Mouse (Mus musculus) fibroblast of lung, adult 2 months (primary cell): Measurements from ENCODE around the gene Hes6.

ENCODE experiments used
- DNase-seq: peaks from one replicate; pipeline ENCODE4 v3.0.0-alpha.2; 2011; ENCODE audit warnings: low read depth

Hes6 gene

DNA sequence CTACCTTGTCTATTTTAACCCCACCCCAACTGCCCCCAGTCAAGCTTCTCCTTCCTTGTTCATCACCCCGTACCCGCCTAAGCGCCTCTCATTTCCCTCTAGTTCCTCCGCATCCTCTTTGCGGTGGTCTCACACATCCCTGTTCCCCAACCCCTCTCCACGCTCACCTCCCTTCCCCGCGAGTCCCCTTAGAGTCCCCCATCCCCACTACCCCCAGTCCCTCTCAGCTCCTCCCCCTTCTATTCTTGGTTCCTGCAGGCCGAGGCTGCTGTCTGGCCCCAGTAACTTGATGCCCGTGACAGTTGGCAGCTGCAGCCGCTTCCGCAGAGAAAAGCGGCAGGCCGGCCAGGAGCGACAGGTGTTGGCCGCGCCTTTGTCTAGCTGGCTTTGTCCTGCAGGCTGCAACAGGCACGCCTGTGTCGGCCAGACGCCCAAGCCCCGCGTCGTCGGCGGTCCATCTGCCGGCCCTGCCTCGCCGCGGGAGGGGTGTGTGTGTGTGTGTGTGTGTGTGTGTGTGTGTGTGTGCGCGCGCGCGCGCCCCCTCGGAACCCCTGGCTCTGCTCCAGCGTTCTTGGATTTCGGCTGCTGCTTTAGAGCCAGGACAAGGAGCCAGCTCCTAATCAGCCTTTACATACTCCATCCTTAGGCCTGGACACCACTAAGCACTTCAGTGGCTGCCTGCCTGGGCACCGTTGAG, at the start of gene Hes6:
Hes6 (minus strand) TSS at position 141 of the 697 bp plus-strand sequence.
- DNase-seq: no peak

DNA sequence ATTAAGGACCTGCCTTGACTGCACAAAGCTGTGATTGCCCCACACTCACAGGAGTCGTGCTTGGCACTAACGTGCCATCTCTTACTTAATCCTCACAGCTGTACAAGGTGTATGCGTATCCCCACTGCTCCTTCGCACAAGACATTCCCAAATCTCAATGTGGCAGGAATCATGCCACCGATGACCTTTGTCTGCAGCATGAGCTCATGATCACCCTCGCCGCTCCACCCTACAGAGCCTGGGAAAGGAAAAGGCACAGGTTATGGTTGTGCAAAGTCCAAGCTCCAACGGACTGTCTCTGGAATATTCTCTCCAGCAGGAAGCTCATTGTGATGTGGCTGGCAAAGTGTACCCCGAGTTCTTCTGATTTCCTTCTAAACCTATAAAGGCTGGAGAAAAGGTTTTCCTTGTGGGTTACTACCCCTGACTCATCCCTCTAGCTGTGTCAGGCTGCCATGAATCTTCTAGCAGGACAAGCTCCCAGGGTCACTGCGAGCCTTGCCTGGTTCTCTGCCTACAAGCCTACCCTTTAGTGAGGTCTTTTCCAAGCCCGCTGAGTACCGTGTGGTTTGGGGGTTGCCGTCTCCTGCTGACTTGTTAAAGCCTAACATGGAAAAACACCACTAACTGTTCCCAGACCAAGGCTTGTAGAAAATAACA, 49.6 kb upstream of the Hes6 start:
- no peak for DNase-seq

DNA sequence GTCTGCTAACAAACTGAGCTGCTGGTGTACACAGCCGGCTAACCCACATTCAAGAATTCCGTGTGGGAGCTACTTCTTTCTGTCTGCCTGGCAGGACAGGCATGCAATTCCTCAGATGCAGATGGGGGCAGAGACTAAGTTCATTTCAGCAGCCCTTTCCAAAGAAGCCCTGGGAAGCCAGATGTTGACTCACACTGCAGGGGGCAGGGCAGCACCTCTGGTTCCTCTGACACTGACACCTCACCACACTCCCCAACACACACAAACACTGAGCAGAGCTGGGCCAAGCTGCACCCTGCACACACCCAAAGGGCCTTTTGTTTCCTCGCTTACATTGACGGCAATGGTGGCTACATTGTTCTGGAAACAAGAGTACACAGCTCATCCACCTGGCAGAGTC, 46.7 kb upstream of the Hes6 start:
- DNase-seq: no peak

DNA sequence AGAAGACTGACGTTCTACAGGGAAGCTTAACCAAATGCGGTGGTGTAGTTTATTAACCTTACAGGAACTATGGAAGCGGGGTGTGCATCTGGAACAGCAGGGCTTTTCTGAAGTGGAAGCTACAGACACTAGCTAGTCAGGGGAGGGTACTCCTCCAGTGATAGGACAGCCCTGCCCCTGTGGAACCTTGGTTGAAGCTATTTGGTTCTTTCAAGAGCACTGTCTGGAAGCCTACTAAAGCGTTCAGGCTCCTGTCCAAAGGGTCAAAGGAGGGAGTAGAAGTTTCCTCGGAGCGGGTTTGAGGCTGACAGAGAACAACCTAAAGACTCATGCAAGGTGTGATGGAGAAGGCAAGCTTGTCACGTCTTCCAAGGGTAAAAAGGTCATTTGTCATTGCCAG, 46.2 kb upstream of the Hes6 start:
- no peak for DNase-seq

DNA sequence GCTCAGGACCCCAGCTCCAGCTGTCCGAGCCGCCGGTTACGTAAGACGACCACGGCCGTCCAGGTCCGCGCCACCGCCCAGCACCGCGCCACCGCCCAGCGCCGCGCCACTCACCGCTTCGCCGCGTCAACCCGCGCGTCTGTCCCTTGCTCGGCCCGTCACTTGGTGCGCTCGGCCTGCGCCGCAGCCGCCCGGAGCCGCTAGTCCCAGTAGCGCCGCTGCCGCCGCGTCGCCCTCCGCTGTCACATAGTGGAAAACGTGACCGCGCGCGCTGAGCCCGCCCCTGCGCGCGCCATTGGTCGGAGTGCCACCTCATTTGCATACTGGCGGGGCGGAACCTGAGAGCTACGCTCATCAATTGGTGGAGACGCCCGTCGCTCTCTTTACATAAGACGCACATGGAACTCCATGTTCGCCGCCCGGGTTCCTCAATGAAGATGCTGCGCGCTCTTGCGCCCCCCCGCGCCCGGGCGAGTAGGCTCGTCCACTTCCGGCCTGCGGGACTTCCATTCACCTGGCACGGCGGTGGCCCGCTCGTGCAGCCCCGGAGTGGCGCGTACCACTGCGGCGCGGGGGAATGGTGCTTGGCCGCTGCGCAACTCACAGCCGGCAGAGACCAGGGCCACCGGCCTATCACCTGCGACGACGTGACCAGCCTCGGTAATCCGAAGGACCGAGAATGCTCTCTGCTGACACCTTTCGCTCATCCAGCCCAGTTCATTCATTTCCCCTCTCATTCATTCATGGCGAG, 45.4 kb upstream of the Hes6 start, which contains the start of gene Per2:
Per2 (minus strand) TSS at position 266 of the 751 bp plus-strand sequence.
- DNase-seq: peak; percentile 94

DNA sequence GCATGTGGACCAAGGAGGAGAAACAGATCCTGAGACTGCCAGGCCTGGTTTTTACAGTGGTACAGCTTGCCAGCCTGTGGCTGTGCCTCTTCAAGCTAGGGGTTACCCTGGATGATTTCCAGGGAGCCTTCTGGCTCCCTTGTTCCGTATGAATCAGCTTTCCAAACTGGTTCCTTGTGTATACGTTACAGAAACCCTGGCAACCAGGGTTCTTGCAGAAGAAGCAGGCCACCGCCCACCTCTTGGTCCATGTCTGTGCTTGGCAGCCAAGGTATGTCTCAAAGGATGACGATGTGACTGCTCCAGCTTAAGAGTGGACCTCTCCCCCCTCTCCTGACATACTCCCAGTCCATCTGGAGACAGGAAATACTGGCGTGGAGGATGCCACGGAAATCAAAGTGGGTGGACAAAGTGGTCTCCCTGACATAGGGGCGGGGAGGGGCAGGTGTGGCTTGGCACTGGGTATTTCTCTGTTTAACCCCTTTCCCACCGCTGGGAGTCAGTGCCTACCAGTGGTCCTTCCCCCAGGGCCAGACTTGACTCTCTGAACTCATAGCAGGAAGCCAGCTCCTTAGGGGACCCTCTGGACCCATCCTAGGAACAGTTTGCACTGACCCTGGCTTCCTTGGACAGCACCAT, 44.5 kb upstream of the Hes6 start:
- DNase-seq: peak; percentile 83

DNA sequence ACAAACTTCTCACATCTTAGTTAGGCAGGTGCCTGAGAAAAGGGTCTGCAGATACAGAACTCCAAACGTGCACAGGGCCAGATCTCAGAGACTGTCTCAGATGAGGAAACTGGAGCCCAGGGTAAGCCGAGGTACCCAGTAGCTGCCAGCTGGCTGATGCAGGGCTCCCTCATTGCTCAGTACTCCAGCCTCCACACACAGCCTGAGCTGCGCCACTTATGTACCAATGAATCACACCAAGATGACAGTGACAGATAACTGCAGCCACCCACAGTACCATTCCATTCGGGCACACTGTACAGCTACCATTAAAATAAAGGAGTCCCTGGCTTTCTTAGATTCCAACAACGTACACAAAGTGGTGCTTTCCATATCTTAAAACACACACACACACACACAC, 43.9 kb upstream of the Hes6 start:
- DNase-seq: no peak

DNA sequence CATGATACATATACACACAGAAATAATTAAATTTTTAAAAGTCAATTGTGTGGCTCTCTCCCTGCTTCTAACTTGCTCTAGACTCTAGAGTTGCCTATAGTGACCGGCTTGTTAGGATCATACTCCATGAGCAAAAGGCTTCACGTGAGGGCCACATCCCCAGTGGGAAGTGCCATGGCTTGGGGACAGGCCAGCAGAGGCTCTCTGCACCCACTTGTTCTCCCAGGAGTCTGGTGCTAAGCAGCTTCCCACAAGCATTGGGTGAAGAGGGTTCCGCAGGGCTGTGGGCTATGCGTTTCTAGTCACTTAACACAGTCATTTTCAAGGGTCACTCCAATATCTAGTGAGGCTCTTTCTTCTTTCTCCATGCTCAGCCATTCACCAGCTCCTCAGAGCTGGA, 43.3 kb upstream of the Hes6 start:
- DNase-seq: no peak

DNA sequence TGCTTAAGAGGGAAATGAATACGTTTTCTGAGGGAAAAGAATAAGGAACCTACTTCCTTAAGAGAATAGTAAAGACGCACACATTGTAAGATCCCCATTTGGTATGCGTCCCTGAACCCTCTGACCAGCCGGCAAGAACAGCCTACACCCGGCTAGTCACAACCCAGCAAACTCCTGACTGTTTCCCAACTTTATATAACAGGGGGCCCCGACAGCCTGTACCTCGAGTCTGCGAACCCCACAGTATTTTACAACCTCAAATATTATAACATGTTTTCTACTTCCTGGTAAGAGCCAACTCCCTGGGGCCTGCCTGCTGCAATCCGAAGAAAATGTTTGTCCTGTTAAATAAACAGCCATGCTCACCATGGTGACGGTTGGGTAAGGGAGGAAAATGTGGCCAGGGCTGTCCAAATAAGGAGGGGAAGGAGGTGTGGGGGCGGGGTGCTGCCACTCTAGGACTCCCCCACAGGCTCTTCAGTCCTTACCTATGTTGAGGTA, 42.5 kb upstream of the Hes6 start:
- no peak for DNase-seq

DNA sequence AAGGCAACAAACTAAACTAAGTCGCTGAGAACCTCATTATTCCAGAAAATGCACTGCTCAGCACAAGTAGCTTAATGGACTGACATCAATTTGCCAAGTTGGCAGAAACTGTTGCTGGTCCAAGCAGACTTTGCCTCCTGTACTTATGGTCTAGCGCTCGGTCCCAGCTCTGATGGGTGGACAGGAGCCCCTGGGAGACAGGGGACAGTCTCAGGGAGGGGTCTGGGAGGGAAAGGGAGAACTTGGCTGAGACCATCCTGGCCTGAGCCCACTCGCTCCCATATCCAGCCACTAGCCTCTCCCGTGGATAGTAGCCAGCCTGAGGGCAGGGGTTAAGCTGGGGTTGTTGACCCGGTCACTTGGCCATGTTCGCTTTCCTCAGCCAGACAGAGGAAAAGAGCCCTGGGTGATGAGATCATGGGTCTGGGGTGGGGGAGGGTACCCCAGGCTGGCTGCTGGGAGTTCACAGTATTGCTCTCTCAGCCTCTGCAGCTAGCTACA, 41.9 kb upstream of the Hes6 start:
- DNase-seq: no peak

DNA sequence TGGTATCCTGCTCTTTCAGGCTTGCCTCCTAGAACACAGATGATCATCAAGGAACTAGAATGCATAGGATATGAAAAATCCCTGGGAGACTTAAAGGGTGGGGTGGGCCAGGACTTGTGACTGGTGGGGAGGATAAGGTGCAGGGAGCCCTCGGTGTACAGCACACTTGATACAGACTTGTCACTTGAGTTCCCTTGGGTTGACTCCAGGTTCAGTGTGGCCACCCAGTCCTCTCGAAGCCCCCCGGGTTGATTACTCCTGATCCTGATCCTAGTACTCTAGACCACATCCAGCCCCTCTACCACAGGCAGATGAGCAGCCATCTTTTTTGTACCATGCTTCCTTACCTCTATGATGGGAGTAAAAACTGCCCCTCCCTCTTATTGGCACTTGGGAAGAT, 41.1 kb upstream of the Hes6 start:
- DNase-seq: no peak

DNA sequence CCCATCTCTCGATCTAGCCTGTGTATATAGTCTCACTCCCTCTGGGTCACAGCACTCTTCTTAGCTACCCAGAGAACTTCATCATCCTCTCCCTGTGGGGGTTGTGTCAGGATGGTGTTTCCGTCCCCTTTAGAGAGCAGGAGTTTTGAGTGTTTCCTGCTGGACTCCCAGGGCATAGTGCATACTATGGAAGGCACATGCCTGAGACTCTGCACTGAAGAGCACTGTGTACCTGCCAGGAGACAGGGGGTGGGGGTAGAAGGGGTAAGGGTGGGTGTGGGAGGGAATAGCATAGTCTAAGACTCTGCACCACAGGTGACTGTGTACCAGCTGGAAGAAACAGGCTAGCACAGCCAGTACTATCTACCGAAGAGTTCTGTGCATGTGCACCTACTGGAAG, 40.5 kb upstream of the Hes6 start:
- DNase-seq: no peak

DNA sequence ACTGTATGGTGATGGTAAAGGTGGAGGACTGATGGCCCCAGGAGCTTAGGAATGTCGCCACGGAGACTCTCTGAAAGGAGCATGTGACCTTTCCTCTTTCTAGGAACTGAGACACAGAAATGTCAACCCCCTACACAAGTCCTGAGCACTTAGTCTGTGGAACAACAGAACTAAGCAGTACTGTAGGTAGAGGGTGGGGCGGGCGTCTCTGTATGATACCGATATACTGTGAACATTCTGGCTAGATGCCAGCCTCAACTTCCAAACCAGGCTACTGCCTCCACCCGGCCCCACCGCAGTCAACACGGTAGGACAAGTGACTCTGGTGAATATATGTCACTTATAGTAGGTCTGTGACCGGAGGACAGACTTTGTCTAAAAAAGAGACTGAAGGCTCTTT, 40.1 kb upstream of the Hes6 start:
- DNase-seq: no peak

DNA sequence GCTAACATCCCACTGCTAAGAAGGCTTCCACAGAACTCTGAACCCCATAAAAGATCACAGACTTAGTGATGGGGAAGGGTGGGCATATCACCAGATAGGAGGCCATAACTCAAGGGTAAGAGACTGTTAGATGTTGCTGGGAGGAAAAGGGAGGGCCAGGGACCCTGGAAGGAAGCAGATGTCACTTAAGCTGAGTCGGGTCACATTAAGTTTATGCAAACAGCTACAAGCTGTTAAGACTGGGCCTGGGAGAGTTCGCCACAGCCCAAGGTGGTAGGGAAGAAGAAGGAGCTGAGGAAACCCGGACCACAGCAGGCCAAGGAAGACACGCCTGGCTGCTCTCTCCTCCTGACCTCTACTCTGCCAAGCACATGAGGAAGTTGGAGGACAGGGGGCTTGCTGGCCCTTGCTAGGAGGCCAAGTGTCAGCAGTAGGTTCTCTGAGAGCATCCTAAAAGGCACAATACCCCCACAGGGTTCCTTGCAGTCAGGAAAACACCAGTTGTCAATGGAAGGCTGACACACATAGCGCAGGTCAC, 37.8 kb upstream of the Hes6 start:
- no peak for DNase-seq

DNA sequence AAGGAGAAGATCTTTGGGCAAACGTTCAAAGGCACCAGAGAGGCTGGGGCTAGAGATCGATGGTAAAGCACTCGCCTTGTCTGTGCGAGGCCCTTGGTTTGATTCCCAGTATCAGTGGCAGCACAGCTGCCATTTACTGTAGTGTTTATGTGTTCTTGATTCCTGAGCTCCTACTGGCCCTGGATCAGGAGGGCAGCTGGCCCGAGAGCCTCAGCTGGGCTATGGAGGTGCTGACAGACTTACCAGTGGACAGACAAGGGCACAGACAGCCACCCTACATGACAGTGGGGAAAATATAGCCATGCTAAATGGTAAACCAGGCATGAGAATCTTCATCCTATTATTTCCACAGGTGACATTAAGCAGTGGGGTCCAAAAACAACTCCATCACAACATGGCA, 37.0 kb upstream of the Hes6 start:
- DNase-seq: no peak

DNA sequence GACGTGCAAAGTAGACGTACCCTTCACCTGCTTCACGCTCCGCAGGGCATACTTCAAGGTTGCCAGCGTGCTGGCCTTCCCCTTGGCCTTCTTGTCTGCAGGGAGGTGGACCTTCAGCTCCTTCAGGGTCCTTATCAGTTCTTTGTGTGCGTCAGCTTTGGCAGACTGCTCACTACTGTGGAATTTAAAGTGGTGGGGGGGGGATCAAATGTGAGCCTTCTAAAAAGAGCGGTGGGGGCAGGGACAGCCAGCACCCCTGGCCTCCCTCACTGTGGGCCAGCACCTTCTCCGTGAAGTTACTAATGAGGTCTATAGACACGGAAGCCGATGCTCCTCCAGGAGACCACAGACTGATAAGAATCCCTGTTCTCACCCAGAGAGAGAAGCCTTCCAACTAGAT, 34.9 kb upstream of the Hes6 start:
- DNase-seq: no peak

DNA sequence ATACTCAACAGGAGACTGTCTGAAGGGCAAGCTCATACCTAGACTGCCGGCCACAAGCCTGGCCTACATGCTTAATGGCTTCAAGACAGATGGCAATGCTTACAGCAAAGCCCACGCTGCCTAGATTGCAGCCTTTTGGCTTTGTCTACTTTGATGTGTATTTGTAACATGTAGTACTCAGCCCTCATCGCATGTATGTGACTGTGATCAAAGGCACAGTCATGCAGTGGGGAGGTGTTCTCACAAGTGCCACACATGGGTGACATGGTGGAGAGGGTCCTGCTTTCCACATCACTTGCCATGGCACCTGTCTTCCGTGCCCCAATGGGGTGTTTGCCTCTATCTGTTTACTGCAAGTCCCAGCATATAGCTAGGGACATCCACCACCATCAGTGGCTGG, 32.7 kb upstream of the Hes6 start:
- DNase-seq: no peak

DNA sequence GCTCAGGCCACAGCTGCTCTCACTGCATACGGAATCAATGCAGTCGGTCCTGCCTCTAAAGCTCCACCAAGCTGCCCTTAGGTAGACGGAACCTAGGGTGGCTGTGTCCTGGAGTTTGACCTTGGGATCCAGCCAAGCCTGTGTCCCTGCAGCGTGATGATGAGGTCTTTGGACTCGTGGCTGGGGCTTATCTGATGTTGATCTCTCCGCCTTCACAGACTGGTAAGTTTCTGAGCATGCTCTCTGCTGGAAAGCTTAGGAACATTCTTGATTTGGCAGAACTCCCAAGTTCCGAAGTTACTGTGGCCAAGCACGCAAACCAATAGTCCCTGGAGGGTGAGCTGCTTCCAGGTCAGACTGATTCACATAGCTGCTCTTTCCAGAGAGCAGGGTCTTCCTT, 32.2 kb upstream of the Hes6 start:
- DNase-seq: peak; percentile 83

DNA sequence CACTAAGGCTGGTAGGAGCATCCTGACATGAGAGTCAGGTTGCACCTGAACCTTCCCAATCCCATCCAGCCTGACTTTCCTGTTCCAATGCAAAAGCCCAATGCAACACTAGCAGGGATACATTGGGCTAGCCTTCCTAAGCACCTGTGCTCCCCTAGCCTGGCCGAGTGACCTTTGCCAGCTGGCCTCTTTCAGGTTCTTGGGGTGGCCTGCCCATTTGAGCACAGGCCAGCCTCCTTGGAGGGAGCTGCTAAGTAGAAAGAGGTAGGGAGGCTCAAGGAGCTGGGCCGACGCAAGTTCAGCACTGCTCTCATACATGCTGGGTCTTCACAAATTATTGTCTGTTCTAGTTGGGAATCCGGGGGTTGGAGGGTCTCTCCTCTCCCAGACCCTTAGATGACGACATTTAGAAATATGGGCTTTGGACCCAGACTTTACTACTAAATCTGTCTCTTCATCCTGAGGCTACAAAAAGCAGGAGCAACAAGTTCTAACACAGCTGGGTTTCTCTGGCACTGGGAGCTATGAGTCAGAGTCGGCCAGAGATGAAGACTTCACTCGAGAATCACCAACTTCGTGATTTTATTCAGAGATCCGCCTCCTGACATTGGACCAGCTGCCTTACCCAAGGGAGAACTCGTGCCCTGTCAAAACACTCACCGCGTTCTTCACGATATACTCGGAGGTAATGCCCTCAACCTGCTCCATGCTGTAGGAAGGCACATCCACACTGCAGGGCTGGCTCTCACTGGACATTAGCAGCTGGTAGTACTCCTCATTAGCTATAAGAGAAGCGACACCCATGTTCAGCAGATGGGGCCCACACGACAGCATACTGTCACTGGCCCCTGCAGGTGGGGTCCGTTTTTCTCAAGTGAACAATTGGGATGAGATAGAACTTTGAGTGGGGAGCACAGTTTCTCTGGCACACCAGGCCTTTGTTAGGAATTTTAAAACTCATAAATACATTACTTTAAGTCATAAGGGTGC, 31.3 kb upstream of the Hes6 start:
- DNase-seq: no peak

DNA sequence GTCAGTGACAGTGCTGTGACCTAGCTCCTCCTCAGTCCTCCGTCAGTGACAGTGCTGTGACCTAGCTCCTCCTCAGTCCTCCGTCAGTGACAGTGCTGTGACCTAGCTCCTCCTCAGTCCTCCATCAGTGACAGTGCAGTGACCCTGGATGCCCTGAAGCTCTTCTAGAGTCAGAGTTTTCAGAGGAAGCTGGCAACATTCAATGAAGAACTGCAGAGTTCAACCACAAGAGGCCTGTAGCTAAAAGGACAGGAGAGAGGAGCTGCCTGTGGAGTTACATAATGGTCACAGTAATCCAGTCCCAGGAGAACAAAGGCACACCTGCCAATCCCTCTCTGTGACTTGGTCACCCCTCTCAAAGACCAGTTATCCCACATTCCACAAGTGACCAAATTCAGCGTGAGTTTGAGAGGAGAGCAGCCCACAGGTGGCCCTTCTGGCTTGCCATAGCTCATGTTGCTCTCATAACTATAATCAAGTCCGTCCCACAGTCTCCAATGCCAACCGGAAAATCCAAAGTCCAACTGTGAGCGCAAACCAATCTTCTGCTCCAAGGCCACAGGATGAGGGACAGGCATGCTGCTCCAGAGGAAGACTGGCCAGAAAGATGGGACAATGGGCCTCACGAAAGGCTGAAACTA, 28.6 kb upstream of the Hes6 start:
- no peak for DNase-seq
